Mouse (Mus musculus) spleen, postnatal 36 days (tissue): ENCODE measurements around the gene Rnf145.
A peak's percentile ranks its signal among the peaks of the same experiment; 100 is the strongest.

ENCODE experiments used
- DNase-seq, 2 experiments: peaks; one replicate each; pipeline ENCODE4 v3.0.0; 2022; ENCODE audit warnings: low spot score in 2 of 2, mixed read lengths in 1 of 2

Rnf145 gene

DNA sequence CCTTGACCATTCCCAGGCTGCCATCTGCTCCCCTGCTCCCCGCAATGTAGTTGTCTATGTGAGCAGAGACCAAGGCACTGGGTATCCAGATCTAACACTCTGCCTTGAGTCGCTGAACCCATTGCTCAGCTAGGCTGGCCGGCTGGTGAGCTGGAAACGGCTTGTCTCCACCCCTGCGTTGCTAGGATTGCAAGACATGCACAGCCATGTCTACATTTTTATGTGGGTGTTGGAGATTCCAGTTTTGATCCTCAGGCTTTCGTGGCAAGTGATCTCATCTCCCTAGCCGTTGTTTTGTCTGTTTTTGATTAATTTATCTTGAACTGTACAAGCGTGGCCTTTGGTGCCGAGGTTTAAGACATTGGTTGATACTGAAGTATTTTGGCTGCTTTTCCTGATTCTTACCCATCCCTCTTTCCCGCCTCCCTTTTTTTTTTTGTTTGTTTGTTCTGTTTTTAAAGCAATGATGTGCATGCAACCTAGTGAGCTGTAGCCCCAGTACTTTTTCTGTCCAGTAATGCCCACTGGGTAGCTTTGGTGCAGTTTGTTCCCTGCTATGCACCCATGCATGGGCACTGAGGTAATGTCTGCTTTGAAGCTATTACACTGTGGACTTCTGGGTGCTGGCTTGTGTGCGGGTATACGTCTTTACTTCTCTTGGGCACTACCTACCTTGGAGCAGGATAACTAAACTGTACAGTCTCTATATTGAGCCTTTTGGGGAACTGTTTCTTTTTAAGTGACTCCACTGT is 16.4 kb downstream of the Rnf145 start:
- DNase-seq: no peak

DNA sequence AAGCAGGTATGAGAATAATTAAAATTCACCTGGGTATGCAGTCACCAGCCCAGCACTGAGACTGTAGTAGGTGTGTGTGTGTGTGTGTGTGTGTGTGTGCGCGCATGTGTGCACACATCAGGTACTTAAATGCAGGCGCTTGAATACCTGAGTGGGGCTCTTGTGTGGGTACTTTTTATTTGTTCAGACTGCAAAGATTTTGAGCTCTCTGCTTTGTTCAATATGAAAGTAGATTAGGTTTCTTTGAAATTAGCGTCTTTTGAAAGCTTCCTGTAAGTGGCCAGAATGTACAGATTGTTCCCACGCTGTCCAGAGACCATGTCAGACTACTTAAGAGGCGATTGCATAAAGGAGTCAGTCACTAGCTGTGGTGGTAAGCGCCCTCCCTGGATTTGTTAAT is 18.6 kb downstream of the Rnf145 start:
- DNase-seq: no peak

DNA sequence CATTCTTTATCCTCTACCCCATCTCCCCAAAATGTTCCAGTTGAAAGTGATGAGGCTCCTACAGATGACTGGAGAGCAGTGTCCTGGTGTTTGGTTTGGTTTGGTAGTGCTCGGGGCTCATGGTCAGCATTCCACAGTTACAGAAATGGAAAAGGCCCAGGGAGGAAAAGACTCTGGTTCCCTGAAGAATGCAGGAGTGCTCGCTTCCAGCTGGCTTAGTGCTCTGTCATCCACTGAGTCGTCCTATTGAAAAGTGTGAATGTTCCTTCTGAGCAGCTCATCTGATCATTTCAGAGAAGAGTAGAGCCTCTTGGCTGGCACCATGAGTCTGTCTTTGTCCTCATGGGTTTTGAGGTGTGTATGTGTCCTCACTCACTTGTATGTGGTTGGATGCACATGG is 19.3 kb downstream of the Rnf145 start:
- DNase-seq: no peak

DNA sequence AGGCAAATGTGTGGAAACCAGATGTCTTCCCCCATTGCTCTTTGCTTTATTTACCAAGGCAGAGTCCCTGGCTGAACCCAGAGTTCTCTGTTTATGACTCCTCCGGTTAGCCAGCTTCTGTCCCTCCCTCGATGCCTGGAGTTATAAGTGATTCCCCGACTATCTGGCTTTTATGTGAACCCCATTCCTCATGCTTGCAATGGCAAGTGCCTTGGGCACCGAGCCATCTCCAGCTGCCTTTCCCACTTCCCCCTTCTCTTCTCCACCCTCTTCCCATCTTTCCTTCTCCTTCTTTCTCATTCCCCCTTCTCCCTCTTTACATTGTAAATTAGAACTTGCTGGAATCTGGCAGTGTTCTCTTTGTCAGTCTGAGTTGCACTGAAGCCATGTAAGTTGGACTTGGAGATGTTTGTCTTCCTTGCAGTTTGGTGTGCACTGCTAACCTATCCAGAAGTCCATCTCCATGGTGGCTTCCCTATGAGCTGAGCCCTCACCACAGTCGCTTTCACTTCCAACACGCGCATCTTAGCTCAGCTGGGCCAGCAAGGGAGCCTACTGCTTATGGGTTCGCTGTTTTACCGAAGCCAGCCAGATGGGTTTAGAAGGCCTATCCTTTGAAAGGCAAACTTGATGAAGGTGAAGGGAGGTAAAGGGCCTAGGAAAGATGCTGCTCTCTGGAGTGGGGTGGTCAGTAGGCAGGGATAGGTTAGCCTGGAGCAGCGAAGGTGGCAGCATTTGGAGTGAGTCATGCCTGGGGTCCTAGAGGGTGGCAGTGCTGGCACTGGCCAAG is 19.9 kb downstream of the Rnf145 start:
- no peak for DNase-seq

DNA sequence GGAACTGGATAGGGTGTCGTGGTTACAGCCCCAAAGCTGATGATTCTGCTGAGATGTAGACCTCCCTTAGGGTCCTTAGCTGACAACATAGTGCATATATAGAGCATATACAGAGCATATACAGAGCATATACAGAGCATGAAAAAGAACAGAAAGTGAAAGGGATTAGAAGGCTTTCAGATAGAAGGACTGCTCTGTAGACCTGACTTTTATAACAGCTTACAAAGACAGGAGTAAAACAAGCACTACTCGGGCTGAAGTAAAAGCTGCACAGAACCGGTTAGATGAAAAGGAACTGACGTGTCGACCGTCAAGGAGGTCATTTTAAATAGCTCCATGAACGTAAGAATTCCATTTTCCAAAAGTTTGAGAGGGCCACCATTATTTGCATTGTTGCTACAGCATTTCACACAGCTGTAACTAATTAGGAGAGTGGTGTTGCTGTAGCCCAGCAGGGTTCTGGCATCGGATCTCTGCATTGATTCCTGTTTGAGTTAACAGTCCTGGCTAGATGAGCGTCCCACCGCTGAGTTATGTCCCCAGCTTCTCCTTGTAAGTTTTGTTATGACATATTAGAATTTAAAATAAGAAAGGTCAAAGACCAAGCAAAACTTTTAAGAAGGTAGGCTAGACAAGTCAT is 20.6 kb downstream of the Rnf145 start:
- no peak for DNase-seq

DNA sequence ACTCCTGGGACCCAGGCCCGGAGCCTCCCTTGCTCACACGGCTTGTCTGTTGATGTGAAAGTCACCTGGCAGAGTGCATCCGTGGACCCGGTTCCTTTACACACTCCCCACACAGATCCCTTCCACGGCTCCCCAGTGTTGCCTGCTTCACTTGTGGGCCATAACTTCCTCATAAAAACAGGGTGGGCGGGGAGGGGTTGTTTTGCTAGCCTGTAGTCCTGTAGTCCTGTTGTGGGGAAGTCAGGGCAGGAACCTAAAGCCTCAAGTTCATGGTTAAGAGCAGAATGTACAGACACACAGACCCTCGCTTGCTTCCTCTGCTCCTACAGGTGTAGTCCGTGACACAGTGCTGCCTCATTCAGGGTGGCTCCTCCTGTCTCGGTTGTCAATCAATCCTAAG is 21.5 kb downstream of the Rnf145 start:
- peak; percentile 49 to 53 for DNase-seq

DNA sequence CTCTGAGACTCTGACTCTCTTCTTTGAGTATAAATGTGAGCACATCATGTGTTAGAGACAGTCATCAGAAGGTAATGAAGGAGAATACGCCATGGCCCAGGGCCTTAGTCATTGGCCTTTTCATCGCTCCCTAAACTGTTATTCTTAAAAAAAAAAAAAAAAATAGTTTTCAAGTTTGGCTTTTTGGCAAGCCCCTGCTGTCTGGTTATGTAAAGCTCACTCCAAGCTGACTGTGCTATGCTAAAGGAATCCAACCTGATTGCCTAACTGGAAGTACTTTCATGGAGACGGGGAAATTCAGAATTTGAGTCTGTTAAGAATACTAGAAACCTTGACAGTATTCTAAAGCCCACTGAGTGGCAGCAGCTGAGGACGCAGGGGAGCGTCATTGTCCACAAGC is 22.5 kb downstream of the Rnf145 start:
- no peak for DNase-seq

DNA sequence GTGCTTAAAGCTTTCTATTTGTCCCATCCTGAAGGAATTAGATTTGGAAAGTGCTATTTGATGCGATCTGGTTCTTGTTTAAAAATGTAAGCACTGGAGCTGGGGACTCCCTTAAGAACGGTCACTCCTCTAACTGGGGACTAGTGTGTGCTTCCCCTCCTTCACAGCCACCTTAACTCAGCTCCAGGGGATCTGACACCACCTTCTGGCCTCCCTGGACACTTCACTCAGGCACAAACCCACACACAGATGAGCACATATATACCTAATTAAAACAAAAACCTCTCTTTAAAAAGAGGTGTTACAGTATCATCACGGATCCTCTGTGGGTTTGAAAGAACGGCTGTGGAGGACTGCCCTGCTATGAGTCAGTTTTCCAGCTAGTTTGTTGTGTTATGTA is 23.0 kb downstream of the Rnf145 start:
- DNase-seq: no peak

DNA sequence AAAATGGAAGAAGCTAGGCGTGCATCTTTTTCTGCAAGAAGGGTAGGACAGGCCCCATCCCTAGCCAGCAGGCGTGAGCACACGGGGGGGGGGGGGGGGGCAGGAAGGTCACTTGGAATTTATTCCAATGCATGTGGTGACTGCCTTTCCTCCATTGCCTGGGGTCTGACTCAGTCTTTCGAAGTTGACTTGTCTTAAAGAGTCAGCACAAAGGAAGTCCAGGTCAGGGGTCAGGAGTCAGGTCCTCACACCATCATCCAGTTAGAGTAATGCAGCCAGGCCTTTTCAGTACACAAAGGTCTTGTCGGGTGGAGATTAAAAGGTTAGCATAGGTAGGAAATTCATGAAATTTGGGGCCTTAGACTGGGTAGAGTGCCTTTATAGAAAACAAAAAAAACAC is 24.8 kb downstream of the Rnf145 start:
- DNase-seq: no peak

DNA sequence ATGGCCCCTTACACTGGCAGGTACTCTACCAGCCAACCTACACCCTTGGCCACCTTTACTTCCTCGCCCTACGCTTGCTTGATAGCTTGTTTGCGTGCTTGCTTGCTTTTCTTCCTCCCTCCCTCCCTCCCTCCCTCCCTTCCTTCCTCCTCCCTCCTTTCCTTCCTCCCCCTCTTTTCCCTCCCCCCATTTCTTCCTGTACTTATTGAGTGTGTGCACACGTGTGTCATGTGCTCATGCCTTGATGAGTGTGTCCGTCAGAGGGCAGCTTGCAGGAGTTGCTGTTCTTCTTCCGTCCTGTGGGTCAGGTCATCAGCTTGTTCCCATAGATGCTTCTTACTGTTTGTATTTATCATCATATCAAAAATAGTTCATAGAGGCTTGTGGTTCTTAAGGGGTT is 25.2 kb downstream of the Rnf145 start:
- DNase-seq: peak in 1 of 2 experiments; percentile 29

DNA sequence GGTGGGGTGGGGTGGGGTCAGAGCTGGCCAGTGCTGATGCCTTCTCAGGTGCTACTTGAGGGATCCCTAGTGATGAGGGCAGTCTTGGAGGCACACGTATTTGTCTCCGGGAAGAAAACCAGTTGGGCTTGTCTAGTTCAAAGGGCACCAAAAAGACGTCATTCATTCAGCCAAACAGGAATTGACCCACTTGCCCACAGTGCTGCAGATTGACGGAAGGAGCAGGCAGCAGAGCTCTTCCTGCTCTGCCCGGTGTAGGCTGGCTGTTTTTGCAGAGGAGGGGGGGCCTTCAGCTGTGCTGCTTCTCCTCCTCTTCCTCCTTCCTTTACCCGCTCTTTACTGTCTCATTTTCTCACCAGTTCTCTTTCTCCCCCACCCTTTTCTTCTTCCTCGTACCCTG is 26.4 kb downstream of the Rnf145 start:
- peak; percentile 58 to 68 for DNase-seq

DNA sequence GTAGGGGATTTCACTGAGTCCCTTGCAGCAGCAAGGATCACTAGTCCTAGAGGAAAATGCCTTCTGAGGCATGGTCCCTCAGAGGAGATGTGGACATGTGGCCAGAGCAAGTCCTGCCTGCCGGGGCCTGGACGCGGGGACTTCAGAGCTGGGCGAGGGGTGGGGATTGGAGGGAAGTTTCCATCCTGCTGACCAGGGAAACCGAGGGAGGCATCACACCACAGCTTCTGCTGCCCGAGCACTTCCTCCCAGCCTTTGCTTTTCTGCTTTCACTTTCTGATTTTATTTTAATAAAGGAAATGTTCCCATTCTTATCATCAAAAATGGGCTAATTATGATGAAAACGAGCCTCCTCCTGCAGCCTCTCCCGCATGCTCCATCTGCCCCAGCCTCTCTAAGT is 27.5 kb downstream of the Rnf145 start:
- DNase-seq: peak; percentile 44 to 46

DNA sequence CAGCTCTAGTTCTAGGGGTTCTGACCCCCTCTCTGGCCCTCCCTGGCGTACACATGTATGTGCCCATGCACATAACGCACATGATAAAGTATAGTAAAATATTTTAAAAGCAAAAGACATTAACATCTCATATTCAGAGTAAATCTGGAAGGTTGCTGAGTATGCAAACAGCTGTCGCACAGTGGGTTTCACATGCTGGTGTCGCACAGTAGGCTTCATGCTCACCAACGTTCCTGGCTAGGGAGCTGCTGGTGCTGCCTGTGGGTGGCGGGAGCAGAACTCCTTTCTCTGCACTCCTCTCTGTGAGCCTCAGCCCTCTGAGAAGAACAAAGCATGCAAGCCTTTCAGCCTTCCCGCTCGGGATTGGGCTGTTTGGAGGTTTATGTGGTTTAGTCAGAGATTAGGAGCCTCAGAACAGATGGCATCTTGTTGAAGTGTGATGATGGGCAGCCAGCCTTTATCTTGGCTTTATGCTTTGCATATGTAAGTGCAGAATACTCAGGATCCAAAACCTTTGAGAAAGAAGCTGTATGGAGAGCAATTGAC is 29.0 kb downstream of the Rnf145 start:
- no peak for DNase-seq

DNA sequence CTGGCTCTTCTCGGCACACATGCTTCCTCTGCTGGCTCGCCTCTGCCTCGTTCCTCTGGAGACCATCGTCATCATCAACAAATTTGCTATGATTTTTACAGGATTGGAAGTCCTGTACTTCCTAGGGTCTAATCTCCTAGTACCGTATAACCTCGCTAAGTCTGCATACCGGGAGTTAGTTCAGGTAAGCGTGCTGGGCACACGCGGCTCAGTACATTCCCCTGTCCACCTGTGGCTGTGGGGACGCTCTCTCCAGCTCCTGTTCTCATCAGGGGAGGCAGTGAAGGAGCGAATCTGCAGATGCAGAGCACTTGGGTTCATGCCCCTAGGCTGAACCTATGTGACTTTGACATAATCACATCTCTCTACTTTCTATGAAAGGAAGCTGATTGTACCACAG is 30.1 kb downstream of the Rnf145 start:
- no peak for DNase-seq

DNA sequence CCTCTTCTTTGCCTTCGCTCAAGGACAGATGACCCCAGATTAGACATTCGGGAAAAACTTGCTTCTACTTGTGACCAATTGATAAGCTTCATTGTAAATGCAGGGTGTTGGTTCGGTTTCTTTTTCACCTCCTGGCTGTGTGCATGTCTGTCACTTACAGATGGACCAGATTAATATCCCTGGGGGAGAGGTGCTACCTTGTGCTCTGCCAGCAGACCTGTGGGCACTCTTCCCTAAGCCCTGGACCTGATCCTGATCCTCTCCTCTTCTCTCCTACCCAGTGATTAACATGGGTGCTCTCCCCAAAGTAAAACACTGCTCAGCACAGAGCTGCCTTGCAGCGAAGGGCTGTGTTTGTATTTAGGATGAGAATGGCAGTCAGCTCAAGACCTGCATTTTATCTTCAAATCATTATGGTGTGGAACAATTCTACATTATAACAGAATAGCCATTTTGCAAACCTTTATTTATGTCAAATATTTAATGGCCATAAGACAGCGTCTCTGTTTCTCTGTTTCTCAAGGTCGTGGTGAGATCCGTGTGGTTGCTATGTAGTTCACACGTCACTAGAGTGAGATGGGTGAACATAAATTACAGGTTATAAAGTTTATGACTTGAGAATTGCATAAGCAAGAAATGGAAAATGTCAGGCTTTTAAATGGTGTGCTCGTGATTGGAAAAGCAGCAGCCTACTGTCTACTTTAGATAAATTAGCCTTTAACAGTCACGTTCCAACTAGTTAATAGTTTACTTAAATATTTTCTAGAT is 30.9 kb downstream of the Rnf145 start:
- no peak for DNase-seq

DNA sequence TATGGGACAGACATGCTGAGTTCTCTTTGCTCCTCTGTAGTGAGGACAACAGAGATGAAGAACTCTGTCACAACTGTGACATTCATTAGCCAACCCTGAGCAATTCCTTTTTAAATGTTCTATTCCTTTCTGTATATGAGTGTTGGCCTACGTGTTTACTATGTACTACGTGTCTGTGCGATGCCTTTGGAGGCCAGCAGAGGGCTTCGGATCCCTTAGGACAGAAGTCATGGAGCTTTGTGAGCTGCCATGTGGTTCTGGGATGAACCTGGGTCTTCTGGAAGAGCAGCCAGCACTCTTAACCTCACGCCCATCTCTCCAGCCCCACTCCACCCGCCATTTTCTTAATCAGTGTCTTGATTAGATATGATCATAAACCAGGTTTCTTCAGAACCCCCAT is 32.2 kb downstream of the Rnf145 start:
- no peak for DNase-seq

DNA sequence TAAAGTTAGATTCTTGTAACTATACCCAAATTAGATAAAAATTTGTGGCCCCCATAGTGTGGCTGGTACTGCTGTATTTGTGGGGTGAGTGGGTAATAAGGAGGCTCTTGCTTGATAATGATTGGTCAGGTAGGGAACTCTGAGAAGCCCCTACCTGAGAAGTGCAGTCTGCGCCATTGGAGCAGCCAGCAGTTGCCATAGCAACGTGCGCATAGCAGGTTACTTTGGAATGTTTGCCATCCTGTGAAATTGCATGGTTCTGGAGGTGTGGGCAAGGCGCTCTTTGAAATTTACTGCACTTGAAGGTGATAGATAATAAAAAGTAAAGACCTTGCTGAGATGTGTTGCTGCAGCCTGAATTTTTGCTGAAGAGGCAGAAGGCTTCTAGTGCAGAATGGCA is 35.6 kb downstream of the Rnf145 start:
- DNase-seq: no peak

DNA sequence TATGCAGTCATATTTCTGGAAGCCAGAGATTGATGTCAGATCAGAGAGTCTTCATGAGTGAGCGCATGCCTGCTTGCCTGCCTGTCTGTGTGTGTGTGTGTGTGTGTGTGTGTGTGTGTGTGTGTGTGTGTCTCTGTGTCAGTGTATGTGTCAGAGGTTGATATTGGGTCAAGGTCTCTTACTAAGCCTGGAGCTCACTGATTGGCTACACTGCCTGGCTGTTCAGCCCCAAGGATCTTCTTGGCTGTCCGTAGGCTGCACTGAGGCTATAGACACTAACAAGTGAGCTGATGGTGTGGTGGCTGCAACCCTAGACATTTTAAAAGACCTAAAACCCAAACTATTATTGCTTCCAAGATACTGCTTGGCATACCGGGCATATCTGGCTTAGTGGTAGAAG is 39.8 kb downstream of the Rnf145 start:
- no peak for DNase-seq

DNA sequence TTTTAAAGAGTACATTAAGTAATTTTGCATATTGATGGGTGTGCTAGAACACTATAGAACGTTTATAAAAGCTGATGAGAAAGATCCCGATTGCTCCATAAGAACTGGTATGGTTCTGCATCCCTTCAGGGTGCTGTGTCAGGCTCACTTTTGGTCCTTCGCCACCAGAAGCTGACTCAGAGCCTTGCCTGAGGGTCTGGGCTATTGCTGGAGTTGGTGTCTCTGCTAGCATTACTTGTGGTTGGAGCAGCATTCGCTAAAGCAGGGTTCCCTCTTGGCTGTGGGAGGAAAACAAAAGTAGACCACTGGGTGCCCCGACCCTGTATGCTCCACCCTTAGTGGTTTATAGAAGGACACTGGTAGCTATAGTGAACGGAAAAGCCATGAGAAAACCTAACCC is 40.7 kb downstream of the Rnf145 start:
- no peak for DNase-seq

DNA sequence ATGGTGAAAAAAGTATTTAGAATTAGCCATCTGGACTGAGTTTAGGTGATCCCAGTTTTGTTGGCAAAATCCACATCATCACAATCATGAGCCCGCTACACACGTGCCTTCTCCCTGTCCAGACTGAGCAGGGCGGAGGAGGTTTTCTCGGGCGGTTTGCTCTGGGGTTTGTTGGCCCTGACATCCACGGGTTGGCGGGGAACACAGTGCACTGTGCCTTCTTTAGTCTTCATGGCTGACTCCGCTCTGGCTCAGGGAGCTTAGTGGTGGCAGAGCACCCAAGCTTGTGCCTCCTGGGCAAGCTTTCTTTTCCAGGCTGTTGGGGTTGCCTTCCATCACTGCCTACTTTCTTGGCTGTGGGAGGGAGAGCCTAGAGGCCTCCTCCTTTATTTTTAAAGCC is 41.6 kb downstream of the Rnf145 start:
- DNase-seq: no peak

DNA sequence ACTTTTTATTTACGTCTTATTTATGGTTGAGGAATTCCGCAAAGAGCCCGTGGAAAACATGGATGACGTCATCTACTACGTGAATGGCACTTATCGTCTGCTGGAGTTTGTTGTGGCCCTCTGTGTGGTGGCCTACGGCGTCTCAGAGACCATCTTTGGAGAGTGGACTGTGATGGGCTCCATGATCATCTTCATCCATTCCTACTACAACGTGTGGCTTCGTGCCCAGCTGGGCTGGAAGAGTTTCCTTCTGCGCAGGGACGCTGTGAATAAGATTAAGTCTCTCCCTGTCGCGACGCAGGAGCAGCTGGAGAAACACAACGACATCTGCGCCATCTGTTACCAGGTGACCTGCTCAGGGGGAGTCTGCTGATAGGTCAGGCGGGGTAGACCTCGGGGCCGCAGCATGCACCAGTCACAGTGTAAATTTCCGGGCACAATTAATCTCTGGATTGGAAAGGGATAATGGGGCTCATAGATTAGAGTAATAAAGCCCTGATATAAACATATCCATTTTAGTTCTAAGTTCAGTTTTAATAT is 42.8 kb downstream of the Rnf145 start:
- no peak for DNase-seq
